Mouse (Mus musculus) hindbrain, embryonic 15.5 days (tissue): ENCODE data around the gene Gsg1. TPM values are rescaled to one million over a fixed set of nuclear protein-coding genes. Genes with fewer than 3 reads are reported as not detected.

Experiments used
- ATAC-seq: fragments of 200-750 bp; cut with Nextera tagmentation; 2 replicates; pipeline ENCODE4 v1.8.0; 2017; ENCODE audit warnings: low read depth, moderate number of reproducible peaks, moderate TSS enrichment; ENCODE audit not compliant: low FRiP score
- H3K27ac ChIP-seq: fragments of 300-500 bp; sonication (generic); replicated peaks from 2 replicates; pipeline ENCODE4 v1.5.1; 2015; ENCODE audit warnings: mild to moderate bottlenecking, inconsistent platforms
- H3K27me3 ChIP-seq: fragments of 300-500 bp; sonication (generic); 2 replicates; pipeline ENCODE4 v1.6.1; 2015; ENCODE audit warnings: control low read depth, inconsistent platforms
- H3K36me3 ChIP-seq: fragments of 300-500 bp; sonication (generic); 2 replicates; pipeline ENCODE4 v1.6.1; 2015; ENCODE audit warnings: control low read depth, inconsistent platforms
- H3K4me1 ChIP-seq: fragments of 300-500 bp; sonication (generic); replicated peaks from 2 replicates; pipeline ENCODE4 v1.6.1; 2015; ENCODE audit warnings: control low read depth, inconsistent platforms
- H3K4me2 ChIP-seq: fragments of 300-500 bp; sonication (generic); 2 replicates; pipeline ENCODE4 v1.6.1; 2015; ENCODE audit warnings: moderate library complexity, mild to moderate bottlenecking, inconsistent platforms
- H3K4me3 ChIP-seq: fragments of 300-500 bp; sonication (generic); 2 replicates; pipeline ENCODE4 v1.5.1; 2015; ENCODE audit warnings: mild to moderate bottlenecking, inconsistent platforms
- H3K9ac ChIP-seq: fragments of 300-500 bp; sonication (generic); 2 replicates; pipeline ENCODE4 v1.6.1; 2015; ENCODE audit warnings: inconsistent platforms
- H3K9me3 ChIP-seq: fragments of 300-500 bp; sonication (generic); 2 replicates; pipeline ENCODE4 v1.6.1; 2016; ENCODE audit warnings: control low read depth, inconsistent platforms
- WGBS: fragments of 180-500 bp; shearing (Covaris S2); methylation state at CpG from one replicate; pipeline ENCODE4 v1.1.7; 2015; 5-methylcytosine and 5-hydroxymethylcytosine counted together
- polyA plus RNA-seq: library from polyadenylated mRNA; unstranded; fragments of >200 nt; fragmentation: Nextera tagmentation; extraction: Ambion mirVana; gene quantifications from 2 replicates; pipeline ENCODE4 v1.2.1, GENCODE M21; 2015

Gsg1 gene
- polyA plus RNA-seq, 1 experiment from 2014 or later, result not detected

DNA sequence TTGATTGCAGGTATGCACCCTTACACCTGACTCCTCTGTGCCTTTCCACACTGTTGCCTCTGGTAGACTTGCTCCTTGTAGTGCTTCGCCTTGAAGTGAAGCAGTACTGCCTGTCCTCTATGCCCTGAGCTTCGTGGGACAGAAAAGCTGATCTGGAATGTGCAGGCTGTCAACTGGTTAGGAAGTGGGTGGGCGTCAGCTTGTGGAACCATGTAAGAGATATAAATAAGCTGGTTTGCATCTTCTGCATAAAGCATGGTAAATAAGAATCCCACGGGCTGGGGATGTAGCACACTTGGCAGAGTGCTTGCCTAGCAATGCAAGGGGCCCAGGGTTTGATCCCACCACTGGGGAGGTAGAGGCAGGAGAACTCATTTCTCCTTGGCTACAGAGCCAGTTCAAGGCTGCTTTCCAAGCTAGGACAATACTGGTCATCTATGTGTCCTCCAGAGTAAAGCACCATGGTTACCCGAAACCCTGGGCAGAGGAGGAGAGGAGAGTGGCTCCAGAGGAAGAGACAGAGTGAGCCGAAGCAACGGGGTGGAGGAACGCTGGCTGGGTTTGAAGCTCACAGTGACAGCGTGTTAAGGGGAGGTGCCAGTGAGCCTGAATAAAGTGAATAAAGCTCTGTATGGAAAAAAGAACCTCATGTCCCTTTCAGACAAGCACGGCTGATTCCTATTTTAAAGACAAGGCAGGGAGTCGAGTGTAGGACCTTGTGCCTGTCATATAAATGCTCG lies 21.5 kb downstream of the Gsg1 start:
- WGBS, result 52% methylated on average over 12 of the region's 12 CpGs

DNA sequence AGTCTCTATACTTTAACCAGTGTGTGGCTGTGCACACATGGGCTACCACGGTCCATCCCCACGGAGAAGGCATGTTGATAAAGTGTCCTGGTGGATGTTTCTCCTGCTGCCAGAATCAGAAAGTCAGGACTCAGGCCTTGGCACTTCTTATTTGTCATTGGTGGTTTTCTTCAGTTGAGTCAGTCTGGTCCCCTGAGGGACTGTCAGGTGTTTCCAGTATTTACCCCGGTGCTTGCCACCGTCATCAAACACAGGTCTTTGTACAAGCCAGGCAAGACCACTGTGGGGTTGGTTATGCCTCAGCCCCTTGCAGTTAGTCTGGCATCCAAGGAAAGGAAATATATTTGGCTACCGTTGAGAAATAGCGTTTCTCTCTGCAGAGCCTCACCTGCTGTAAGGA lies 23.6 kb downstream of the Gsg1 start:
- no peaks in the 10 kb centered on the region for H3K9me3 ChIP-seq
- H3K9ac ChIP-seq, result no peak overlapping the region
- no peaks in the 10 kb centered on the region for H3K4me1 ChIP-seq
- 93% methylated on average over 6 of the region's 6 CpGs for WGBS
- no peak for ATAC-seq
- no peaks in the 10 kb centered on the region for H3K27me3 ChIP-seq
- peaks cover 42% of the 10 kb centered on the region for H3K36me3 ChIP-seq
- H3K4me3 ChIP-seq, result no peak overlapping the region
- no peak overlapping the region for H3K27ac ChIP-seq
- no peak overlapping the region for H3K4me2 ChIP-seq

More for the DNA sequence above, 21.5 kb downstream of the Gsg1 start:
- H3K27me3 ChIP-seq, result no peaks in the 10 kb centered on the region
- no peaks in the 10 kb centered on the region for H3K9me3 ChIP-seq
- H3K27ac ChIP-seq, result no peak overlapping the region
- no peak for ATAC-seq
- H3K4me3 ChIP-seq, result no peak overlapping the region
- no peak overlapping the region for H3K9ac ChIP-seq
- no peak overlapping the region for H3K4me2 ChIP-seq
- H3K36me3 ChIP-seq, result peaks cover 37% of the 10 kb centered on the region
- no peaks in the 10 kb centered on the region for H3K4me1 ChIP-seq

DNA sequence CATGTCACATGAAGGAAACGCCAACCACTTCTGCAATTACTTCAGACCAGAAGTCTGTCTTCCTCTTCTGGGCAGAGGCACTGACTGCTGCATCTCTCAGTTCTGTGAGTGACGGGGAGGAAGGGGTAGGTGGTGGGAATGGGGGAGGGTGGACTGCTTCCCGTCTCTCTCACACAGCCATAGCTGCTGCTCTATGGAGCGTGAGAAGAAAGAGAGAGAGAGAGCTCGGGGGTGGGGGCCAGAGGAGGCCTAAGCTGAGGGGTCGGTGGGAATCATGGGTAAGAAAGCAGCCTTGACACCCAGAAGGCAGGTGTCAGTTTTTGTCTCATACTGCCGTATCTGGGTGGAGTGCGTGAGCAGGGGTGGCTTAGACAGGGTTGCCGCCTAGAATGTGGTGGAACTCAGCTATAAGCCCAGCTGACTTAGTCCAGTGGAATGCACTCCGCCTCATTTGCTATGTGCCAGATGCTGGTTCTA lies 25.6 kb downstream of the Gsg1 start:
- H3K27ac ChIP-seq, result no peak overlapping the region
- H3K36me3 ChIP-seq, result peaks cover 35% of the 10 kb centered on the region
- no peaks in the 10 kb centered on the region for H3K9me3 ChIP-seq
- H3K4me3 ChIP-seq, result no peak overlapping the region
- 45% methylated on average over 10 of the region's 10 CpGs for WGBS
- H3K9ac ChIP-seq, result no peak overlapping the region
- peaks cover 7% of the 10 kb centered on the region for H3K4me1 ChIP-seq
- H3K4me2 ChIP-seq, result no peak overlapping the region
- no peak for ATAC-seq
- H3K27me3 ChIP-seq, result no peaks in the 10 kb centered on the region

GRCm38 (mm10) chr6:135223786-135224416 lies 30.2 kb downstream of the Gsg1 start:
- WGBS, result 50% methylated on average over 6 of the region's 6 CpGs
- Histone ChIP-seq H3K4me2 (no peak overlapping the region), H3K4me3 (no peak overlapping the region), H3K27me3 (no peaks in the 10 kb centered on the region), H3K9ac (no peak overlapping the region), H3K4me1 (peaks cover 10% of the 10 kb centered on the region), H3K9me3 (no peaks in the 10 kb centered on the region), H3K27ac (peak overlapping the region; percentile 58), H3K36me3 (peaks cover 29% of the 10 kb centered on the region; the same call in 1 of the 2 replicates)
- peak; percentile 84 for ATAC-seq

DNA sequence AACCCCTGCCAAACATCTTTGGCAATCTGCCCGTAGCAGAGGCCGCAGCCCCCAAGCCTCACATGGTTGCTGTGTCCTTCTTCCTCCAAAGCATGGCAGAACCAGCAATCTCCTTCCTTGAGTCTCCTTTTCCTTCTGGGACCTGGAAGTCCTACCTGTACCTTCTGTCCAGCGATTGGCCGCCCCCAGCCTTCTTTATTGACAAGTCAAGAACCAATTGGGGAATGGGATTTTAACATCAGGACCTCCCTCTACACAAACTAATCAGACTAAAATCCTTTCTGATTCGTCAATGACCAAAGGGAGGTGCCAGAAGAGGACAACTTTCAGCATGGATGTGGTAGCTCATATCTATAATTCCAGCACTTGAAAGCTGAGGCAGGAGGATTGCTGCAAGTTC lies 34.2 kb downstream of the Gsg1 start:
- Histone ChIP-seq H3K9me3 (no peaks in the 10 kb centered on the region), H3K36me3 (peaks cover 30% of the 10 kb centered on the region), H3K4me1 (peaks cover 10% of the 10 kb centered on the region), H3K27ac (no peak overlapping the region), H3K27me3 (no peaks in the 10 kb centered on the region), H3K4me2 (no peak overlapping the region), H3K9ac (no peak overlapping the region), H3K4me3 (no peak overlapping the region)
- no peak for ATAC-seq
- WGBS, result 86% methylated on average over 5 of the region's 5 CpGs

GRCm38 (mm10) chr6:135218330-135218729 lies 35.8 kb downstream of the Gsg1 start:
- Histone ChIP-seq H3K9me3 (no peaks in the 10 kb centered on the region), H3K4me3 (no peak overlapping the region), H3K27me3 (no peaks in the 10 kb centered on the region), H3K36me3 (peaks cover 37% of the 10 kb centered on the region), H3K27ac (no peak overlapping the region), H3K9ac (no peak overlapping the region), H3K4me2 (no peak overlapping the region), H3K4me1 (peaks cover 2% of the 10 kb centered on the region)
- ATAC-seq, result no peak
- WGBS, result 82% methylated on average over 8 of the region's 8 CpGs

GRCm38 (mm10) chr6:135212666-135213065 lies 41.5 kb downstream of the Gsg1 start:
- no peaks in the 10 kb centered on the region for H3K27me3 ChIP-seq
- H3K4me3 ChIP-seq, result no peak overlapping the region
- H3K9ac ChIP-seq, result no peak overlapping the region
- H3K4me1 ChIP-seq, result no peaks in the 10 kb centered on the region
- H3K27ac ChIP-seq, result no peak overlapping the region
- 77% methylated on average over 2 of the region's 2 CpGs for WGBS
- H3K36me3 ChIP-seq, result peaks cover 19% of the 10 kb centered on the region
- H3K9me3 ChIP-seq, result no peaks in the 10 kb centered on the region
- no peak for ATAC-seq
- no peak overlapping the region for H3K4me2 ChIP-seq

GRCm38 (mm10) chr6:135211169-135211568 lies 43.0 kb downstream of the Gsg1 start:
- Histone ChIP-seq H3K36me3 (peaks cover 12% of the 10 kb centered on the region; the same call in 1 of the 2 replicates), H3K4me1 (no peaks in the 10 kb centered on the region), H3K4me2 (no peak overlapping the region), H3K9me3 (no peaks in the 10 kb centered on the region), H3K9ac (no peak overlapping the region), H3K4me3 (no peak overlapping the region), H3K27me3 (no peaks in the 10 kb centered on the region), H3K27ac (no peak overlapping the region)
- 61% methylated on average over 7 of the region's 7 CpGs for WGBS
- ATAC-seq, result no peak

GRCm38 (mm10) chr6:135206909-135207308 lies 47.2 kb downstream of the Gsg1 start:
- Histone ChIP-seq H3K27me3 (no peaks in the 10 kb centered on the region), H3K4me3 (no peak overlapping the region), H3K4me2 (no peak overlapping the region), H3K9me3 (no peaks in the 10 kb centered on the region), H3K4me1 (0 out of 2 replicates have a peak, but pooled peaks cover 3% of the 10 kb centered on the region), H3K9ac (no peak overlapping the region), H3K27ac (peak overlapping the region; percentile 55; the same call in 1 of the 2 replicates), H3K36me3 (no peaks in the 10 kb centered on the region)
- ATAC-seq, result peak; percentile 39
- WGBS, result 40% methylated on average over 8 of the region's 8 CpGs

GRCm38 (mm10) chr6:135205802-135206201 lies 48.3 kb downstream of the Gsg1 start:
- Histone ChIP-seq H3K27ac (no peak overlapping the region), H3K4me3 (no peak overlapping the region), H3K4me1 (0 out of 2 replicates have a peak, but pooled peaks cover 3% of the 10 kb centered on the region), H3K4me2 (no peak overlapping the region), H3K9me3 (no peaks in the 10 kb centered on the region), H3K9ac (no peak overlapping the region), H3K27me3 (no peaks in the 10 kb centered on the region), H3K36me3 (no peaks in the 10 kb centered on the region)
- WGBS, result 89% methylated on average over 4 of the region's 4 CpGs
- no peak for ATAC-seq

GRCm38 (mm10) chr6:135204869-135205268 lies 49.3 kb downstream of the Gsg1 start:
- no peaks in the 10 kb centered on the region for H3K9me3 ChIP-seq
- WGBS, result 69% methylated on average over 4 of the region's 4 CpGs
- no peak for ATAC-seq
- no peak overlapping the region for H3K9ac ChIP-seq
- no peak overlapping the region for H3K4me2 ChIP-seq
- no peaks in the 10 kb centered on the region for H3K27me3 ChIP-seq
- peak overlapping the region; percentile 70; the same call in 1 of the 2 replicates for H3K27ac ChIP-seq
- H3K4me1 ChIP-seq, result peaks cover 10% of the 10 kb centered on the region
- H3K4me3 ChIP-seq, result no peak overlapping the region
- no peaks in the 10 kb centered on the region for H3K36me3 ChIP-seq

DNA sequence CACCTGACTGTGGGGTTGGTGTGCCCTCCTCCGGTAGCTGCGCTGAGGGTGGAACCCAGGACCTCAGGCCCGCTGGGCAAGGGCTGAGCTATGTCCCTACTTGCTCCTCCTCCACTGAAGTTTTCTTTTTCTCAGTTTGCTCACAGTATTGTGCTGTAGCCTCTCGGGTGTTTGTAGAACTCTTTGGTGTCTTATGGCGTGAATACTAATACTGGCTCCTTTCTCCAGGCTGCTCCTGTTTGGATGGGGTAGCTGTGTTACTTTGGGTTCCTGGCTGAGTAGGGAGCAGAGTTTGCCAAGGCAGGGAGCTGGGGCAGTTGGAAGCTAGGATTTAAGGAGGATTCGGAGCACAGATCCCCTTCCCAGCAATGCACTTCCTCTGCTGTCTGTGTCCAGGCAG lies 50.4 kb downstream of the Gsg1 start:
- no peaks in the 10 kb centered on the region for H3K9me3 ChIP-seq
- 70% methylated on average over 6 of the region's 6 CpGs for WGBS
- peaks cover 21% of the 10 kb centered on the region for H3K4me1 ChIP-seq
- no peak overlapping the region for H3K9ac ChIP-seq
- no peaks in the 10 kb centered on the region for H3K27me3 ChIP-seq
- H3K4me3 ChIP-seq, result no peak overlapping the region
- ATAC-seq, result peak; percentile 61
- H3K36me3 ChIP-seq, result no peaks in the 10 kb centered on the region
- H3K27ac ChIP-seq, result peak overlapping the region; percentile 70
- no peak overlapping the region for H3K4me2 ChIP-seq
